Mouse (Mus musculus) heart, adult 2 months (tissue): ENCODE measurements at regions not wholly inside any gene's neighbourhood (a gene's known extent, or its start where the extent isn't known, plus 50 kb on each side); places are given as distances from the start of the nearest gene placed in this dataset.

Experiments
- DNase-seq, 2 experiments: peaks; one replicate each; pipeline ENCODE4 v3.0.0; 2021
- H3K27ac ChIP-seq: fragments of 200-600 bp; 2 replicates; pipeline ENCODE4 v1.8.1; 2022
- H3K27me3 ChIP-seq: fragments of 200-500 bp; 2 replicates; pipeline ENCODE4 v1.6.1; 2012; ENCODE audit warnings: mild to moderate bottlenecking, low read length, inconsistent platforms, mixed read lengths; ENCODE audit not compliant: control insufficient read depth, insufficient read depth
- H3K36me3 ChIP-seq: fragments of 200-500 bp; 2 replicates; pipeline ENCODE4 v1.6.1; 2012; ENCODE audit warnings: low read length, inconsistent platforms; ENCODE audit not compliant: control insufficient read depth, insufficient read depth
- H3K4me1 ChIP-seq: fragments of 200-500 bp; 2 replicates; pipeline ENCODE4 v1.6.1; 2011; ENCODE audit warnings: low read length; ENCODE audit not compliant: control insufficient read depth, insufficient read depth
- H3K4me3 ChIP-seq: fragments of 200-600 bp; 2 replicates; pipeline ENCODE4 v1.8.1; 2022
- H3K79me2 ChIP-seq: fragments of 200-500 bp; replicated peaks from 2 replicates; pipeline ENCODE4 v1.6.1; 2012; ENCODE audit warnings: mild to moderate bottlenecking, inconsistent platforms, low read length, moderate library complexity, mixed read lengths; ENCODE audit not compliant: control insufficient read depth, insufficient read depth
- H3K9ac ChIP-seq: fragments of 200-500 bp; 2 replicates; pipeline ENCODE4 v1.6.1; 2012; ENCODE audit warnings: low read depth, mild to moderate bottlenecking, control low read depth, inconsistent platforms, low read length, mixed read lengths
- CTCF ChIP-seq: fragments of 200-600 bp; IDR thresholded peaks from 2 replicates; pipeline ENCODE4 v1.8.1; 2022; ENCODE audit warnings: antibody characterized with exemption, mild to moderate bottlenecking, moderate library complexity
- EP300 ChIP-seq: fragments of 200-500 bp; IDR thresholded peaks from 2 replicates; pipeline ENCODE4 v1.6.1; 2011; ENCODE audit warnings: low read depth, low read length, control low read depth; ENCODE audit not compliant: insufficient read depth
- POLR2A ChIP-seq: fragments of 200-500 bp; IDR thresholded peaks from 2 replicates; pipeline ENCODE4 v1.6.1; 2011; ENCODE audit warnings: mild to moderate bottlenecking, low read depth, low read length, control low read depth; ENCODE audit not compliant: insufficient read depth
- WGBS: fragments of 180-500 bp; shearing (Covaris S2); methylation state at CpG from one replicate; pipeline ENCODE4 v1.1.7; 2018; 5-methylcytosine and 5-hydroxymethylcytosine counted together
- intact Hi-C: fragments of 180-260 bp; cut with DNase I; formaldehyde crosslinking; loops from one replicate; pipeline ENCODE4 v1.15.1; 2025

DNA sequence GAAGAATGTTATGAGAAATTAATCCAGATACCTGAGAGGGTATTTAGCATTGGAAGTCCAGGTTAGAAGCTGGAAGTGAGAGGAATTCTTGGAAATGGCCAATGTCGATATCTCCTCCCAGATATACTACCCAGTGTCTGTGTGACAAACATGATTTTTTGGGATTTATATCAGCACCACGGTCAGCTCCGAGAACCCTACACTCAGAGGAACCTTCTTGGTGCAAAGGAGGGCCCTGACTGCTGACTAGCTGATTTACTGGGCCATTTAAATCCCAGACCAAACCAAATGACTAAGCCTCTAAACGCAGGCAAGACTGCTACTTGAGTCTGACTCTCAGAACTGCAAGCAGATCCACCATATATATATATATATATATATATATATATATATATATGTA lies 154.2 kb downstream of the Dmrta2 start:
- Histone ChIP-seq H3K27me3 (no peaks in the 10 kb centered on the region), H3K4me3 (no peak overlapping the region), H3K9ac (no peak overlapping the region), H3K36me3 (no peaks in the 10 kb centered on the region), H3K27ac (no peak overlapping the region), H3K79me2 (no peaks in the 10 kb centered on the region), H3K4me1 (no peaks in the 10 kb centered on the region)
- intact Hi-C loops, result no loop called here
- TF ChIP-seq POLR2A, result no peak
- TF ChIP-seq EP300, result no peak
- TF ChIP-seq CTCF, result no peak
- no peak for DNase-seq
- WGBS, result 54% methylated on average over 4 of the region's 4 CpGs

DNA sequence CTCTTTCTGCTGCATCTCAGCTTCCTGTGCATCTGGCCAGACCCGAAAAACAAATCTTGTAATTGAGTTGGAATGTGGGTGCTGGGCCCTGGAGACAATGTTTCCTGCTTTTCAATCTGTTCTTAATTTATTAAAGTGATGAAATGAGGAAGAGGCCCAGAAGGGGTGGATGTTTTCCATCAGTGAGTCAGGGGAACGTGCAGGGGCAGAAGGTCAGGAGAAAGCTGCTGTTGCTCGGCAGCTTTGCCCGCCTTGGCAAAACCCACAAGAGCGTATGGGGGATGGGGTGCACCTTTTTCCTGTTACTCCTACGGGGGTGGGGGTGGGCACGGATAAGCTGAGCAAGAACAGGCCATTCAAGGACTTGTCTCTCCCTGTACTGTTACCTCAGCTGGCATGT lies 156.2 kb downstream of the Dmrta2 start:
- TF ChIP-seq CTCF (no peak), POLR2A (no peak), EP300 (no peak)
- Histone ChIP-seq H3K79me2 (no peaks in the 10 kb centered on the region), H3K36me3 (no peaks in the 10 kb centered on the region), H3K4me1 (no peaks in the 10 kb centered on the region), H3K27me3 (no peaks in the 10 kb centered on the region), H3K9ac (no peak overlapping the region), H3K27ac (no peak overlapping the region), H3K4me3 (no peak overlapping the region)
- intact Hi-C loops, result no loop called here
- 12% methylated on average over 7 of the region's 7 CpGs for WGBS
- peak in 1 of 2 experiments; percentile 10 for DNase-seq

DNA sequence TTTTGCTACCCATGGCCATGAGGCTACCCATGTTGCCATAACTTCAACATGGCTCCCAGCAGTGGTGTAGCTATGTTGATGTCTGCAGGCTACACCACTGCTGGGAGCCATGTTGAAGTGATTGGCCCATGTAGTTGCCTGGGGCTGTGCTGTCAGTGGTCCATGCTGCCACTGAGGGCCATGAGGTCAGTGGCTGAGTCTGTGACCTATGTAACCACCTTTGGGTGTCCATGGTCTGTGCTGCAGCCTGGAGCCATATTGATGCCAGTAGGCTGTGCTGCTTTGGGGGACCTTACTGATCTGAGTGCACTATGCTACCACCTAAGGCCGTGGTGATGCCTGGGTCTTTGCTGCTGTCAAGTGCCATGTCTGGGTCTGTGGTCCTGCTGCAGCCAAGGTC lies 167.4 kb downstream of the Dmrta2 start:
- TF ChIP-seq CTCF (no peak), POLR2A (no peak), EP300 (no peak)
- no peaks in the 10 kb centered on the region for H3K36me3 ChIP-seq
- no peak overlapping the region for H3K4me3 ChIP-seq
- no peak overlapping the region for H3K27ac ChIP-seq
- H3K9ac ChIP-seq, result no peak overlapping the region
- H3K27me3 ChIP-seq, result no peaks in the 10 kb centered on the region
- intact Hi-C loops, result no loop called here
- WGBS, result 77% methylated on average over 1 of the region's 1 CpGs
- no peaks in the 10 kb centered on the region for H3K79me2 ChIP-seq
- DNase-seq, result no peak
- H3K4me1 ChIP-seq, result no peaks in the 10 kb centered on the region

DNA sequence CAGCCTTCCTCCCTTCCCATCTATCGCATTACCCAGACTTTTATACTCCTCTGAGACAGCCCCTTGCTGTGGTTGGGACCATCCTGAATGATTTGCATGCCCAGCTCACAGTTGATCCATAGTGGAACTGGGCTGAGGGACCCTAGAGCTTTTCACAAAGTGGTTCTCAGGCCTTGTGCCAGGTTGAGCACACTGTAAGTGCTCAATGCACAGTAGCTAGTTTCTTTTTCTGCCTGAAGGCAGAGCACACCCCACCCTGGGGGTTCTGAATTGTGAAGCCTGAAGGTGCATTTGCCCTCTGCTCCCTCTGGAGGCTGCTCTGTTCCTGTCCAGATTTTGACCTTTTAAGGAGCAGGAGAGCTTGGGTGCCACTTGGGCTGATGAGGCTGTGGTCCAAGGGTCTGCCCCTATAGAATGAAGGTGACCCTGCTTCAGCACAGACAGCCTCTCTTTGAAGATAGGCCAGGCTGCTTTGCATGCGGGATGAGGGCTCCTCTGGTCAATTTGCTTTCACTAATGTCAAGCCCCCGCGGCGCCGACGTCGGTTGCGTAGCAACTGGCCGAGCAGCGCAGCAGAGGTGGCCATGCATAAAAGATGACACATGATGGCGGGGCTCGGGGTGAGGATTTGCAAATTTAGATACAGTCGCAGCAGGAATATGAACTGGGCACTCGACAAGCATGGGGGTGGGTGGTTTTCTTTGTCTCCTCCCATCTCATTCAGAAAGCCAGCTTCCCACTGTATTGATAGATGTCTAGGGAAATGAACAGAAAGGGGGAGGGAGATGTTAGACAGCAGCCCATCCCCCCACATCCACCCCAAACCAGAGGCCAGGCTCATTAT lies 174.5 kb downstream of the Dmrta2 start:
- intact Hi-C loops, result no loop called here
- Histone ChIP-seq H3K27me3 (no peaks in the 10 kb centered on the region), H3K4me1 (no peaks in the 10 kb centered on the region), H3K9ac (no peak overlapping the region), H3K4me3 (no peak overlapping the region), H3K79me2 (no peaks in the 10 kb centered on the region), H3K27ac (no peak overlapping the region), H3K36me3 (no peaks in the 10 kb centered on the region)
- TF ChIP-seq CTCF (no peak), POLR2A (no peak), EP300 (no peak)
- 34% methylated on average over 15 of the region's 15 CpGs for WGBS
- DNase-seq, result no peak
